Mouse (Mus musculus): ENCODE data around the gene Rapgef5. TPM values are rescaled to one million over a fixed set of nuclear protein-coding genes. Genes with fewer than 3 reads are reported as not detected.

Gene Rapgef5
- polyA plus RNA-seq, 1 experiment from 2014 or later = 52.1 TPM

- no peak for TF ChIP-seq EP300 (IDR thresholded peaks at IDR 0.05)
- TF ChIP-seq CTCF (IDR thresholded peaks at IDR 0.05) = no peak
- Histone ChIP-seq H3K4me3 (ENCODE audit: low read depth, low read length) (no peak overlapping the region), H3K4me1 (ENCODE audit: insufficient read depth, low read depth, low read length) (no peaks in the 10 kb centered on the region), H3K9ac (replicated peaks; ENCODE audit: low read depth) (no peak overlapping the region), H3K9me3 (ENCODE audit: low read length) (no peaks in the 10 kb centered on the region), H3K36me3 (ENCODE audit: insufficient read depth, low read length) (no peaks in the 10 kb centered on the region), H3K27ac (ENCODE audit: low read length) (no peak overlapping the region), H3K27me3 (replicated peaks; ENCODE audit: insufficient read depth, low read length) (no peaks in the 10 kb centered on the region), H3K4me2 (replicated peaks; ENCODE audit: low read depth, low read length) (no peak overlapping the region)
- ATAC-seq = no peak
- WGBS = 64% methylated on average over 4 of the region's 4 CpGs
- no peak for DNase-seq (ENCODE audit: low spot score)
These were observed 29.9 kb upstream of the Rapgef5 start for GRCm38 (mm10) chr12:117486118-117487057.

- DNase-seq (ENCODE audit: low spot score) (no peak), ATAC-seq (no peak; the same call in 1 of the 2 replicates)
- Histone ChIP-seq H3K4me1 (ENCODE audit: insufficient read depth, low read depth, low read length) (0 out of 2 replicates have a peak, but pooled peaks cover 3% of the 10 kb centered on the region), H3K27ac (ENCODE audit: low read length) (no peak overlapping the region), H3K9me3 (ENCODE audit: low read length) (no peaks in the 10 kb centered on the region), H3K27me3 (replicated peaks; ENCODE audit: insufficient read depth, low read length) (no peaks in the 10 kb centered on the region), H3K4me3 (ENCODE audit: low read depth, low read length) (no peak overlapping the region), H3K36me3 (ENCODE audit: insufficient read depth, low read length) (no peaks in the 10 kb centered on the region), H3K4me2 (replicated peaks; ENCODE audit: low read depth, low read length) (no peak overlapping the region), H3K9ac (replicated peaks; ENCODE audit: low read depth) (no peak overlapping the region)
- 45% methylated on average over 3 of the region's 3 CpGs for WGBS
- TF ChIP-seq EP300 (IDR thresholded peaks at IDR 0.05) (no peak), CTCF (IDR thresholded peaks at IDR 0.05) (no peak)
These were observed 19.6 kb upstream of the Rapgef5 start for GRCm38 (mm10) chr12:117496501-117497176.

DNA sequence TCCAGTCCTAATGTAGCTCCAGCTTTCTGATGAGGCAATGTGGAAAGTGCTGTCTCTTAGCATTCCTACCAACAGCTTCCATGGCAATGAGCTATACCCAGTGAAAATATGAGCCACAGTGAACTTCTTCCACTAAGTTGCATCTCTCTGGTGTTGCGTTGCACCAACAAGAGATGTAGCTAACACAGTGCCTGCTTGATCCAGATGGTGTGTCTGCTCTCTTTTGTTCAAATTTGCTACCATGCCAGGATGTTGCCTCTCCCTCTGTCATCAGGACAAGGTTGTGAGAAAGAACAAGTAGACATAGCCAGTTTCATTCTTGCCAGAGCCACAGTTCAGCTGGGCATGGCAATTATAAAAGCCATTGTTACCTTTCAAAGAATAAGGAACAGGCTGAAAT, 18.9 kb upstream of the Rapgef5 start:
- Histone ChIP-seq H3K27ac (ENCODE audit: low read length) (no peak overlapping the region), H3K4me2 (replicated peaks; ENCODE audit: low read depth, low read length) (no peak overlapping the region), H3K4me1 (ENCODE audit: insufficient read depth, low read depth, low read length) (0 out of 2 replicates have a peak, but pooled peaks cover 3% of the 10 kb centered on the region), H3K27me3 (replicated peaks; ENCODE audit: insufficient read depth, low read length) (no peaks in the 10 kb centered on the region), H3K4me3 (ENCODE audit: low read depth, low read length) (no peak overlapping the region), H3K9me3 (ENCODE audit: low read length) (no peaks in the 10 kb centered on the region), H3K9ac (replicated peaks; ENCODE audit: low read depth) (no peak overlapping the region), H3K36me3 (ENCODE audit: insufficient read depth, low read length) (no peaks in the 10 kb centered on the region)
- ATAC-seq = no peak
- WGBS = 91% methylated on average over 1 of the region's 1 CpGs
- no peak for DNase-seq (ENCODE audit: low spot score)
- TF ChIP-seq EP300 (IDR thresholded peaks at IDR 0.05) = no peak
- TF ChIP-seq CTCF (IDR thresholded peaks at IDR 0.05) = no peak

DNA sequence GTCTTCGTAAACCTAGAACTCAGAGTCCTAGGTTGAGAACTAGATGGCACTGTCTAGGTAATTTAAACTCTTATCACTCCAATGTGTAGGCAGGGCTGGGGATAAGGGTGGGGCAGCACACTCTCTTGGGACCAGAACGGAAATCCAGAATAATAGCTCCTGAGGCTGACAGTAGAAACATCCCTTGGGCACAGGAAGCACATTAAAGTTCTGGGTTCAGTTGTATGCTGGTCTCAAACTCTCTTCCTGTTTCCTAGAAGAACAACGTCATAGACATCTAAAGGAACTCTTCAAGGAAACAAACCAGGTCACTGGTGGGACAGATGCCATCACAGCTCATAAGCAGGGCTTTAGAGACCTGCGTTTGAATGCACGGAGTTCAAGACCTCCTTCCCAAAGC, 17.0 kb upstream of the Rapgef5 start:
- Histone ChIP-seq H3K4me3 (ENCODE audit: low read depth, low read length) (no peak overlapping the region), H3K27ac (ENCODE audit: low read length) (peak overlapping the region; percentile 26; the same call in 1 of the 2 replicates), H3K36me3 (ENCODE audit: insufficient read depth, low read length) (no peaks in the 10 kb centered on the region), H3K27me3 (replicated peaks; ENCODE audit: insufficient read depth, low read length) (no peaks in the 10 kb centered on the region), H3K9ac (replicated peaks; ENCODE audit: low read depth) (no peak overlapping the region), H3K4me1 (ENCODE audit: insufficient read depth, low read depth, low read length) (0 out of 2 replicates have a peak, but pooled peaks cover 3% of the 10 kb centered on the region), H3K9me3 (ENCODE audit: low read length) (no peaks in the 10 kb centered on the region), H3K4me2 (replicated peaks; ENCODE audit: low read depth, low read length) (no peak overlapping the region)
- TF ChIP-seq EP300 (IDR thresholded peaks at IDR 0.05) (peak; percentile 98), CTCF (IDR thresholded peaks at IDR 0.05) (peak; percentile 22; the same call in 1 of the 2 replicates)
- DNase-seq (ENCODE audit: low spot score) (peak; percentile 72), ATAC-seq (peak; percentile 86)
- WGBS = 62% methylated on average over 5 of the region's 5 CpGs

- H3K9ac ChIP-seq (replicated peaks; ENCODE audit: low read depth) = no peak overlapping the region
- no peak overlapping the region for H3K27ac ChIP-seq (ENCODE audit: low read length)
- H3K27me3 ChIP-seq (replicated peaks; ENCODE audit: insufficient read depth, low read length) = no peaks in the 10 kb centered on the region
- no peak for TF ChIP-seq CTCF (IDR thresholded peaks at IDR 0.05)
- TF ChIP-seq EP300 (IDR thresholded peaks at IDR 0.05) = 0 out of 2 replicates have a peak, but pooled peaks have one; percentile 28
- WGBS = 34% methylated on average over 4 of the region's 4 CpGs
- ATAC-seq (no peak), DNase-seq (ENCODE audit: low spot score) (peak; percentile 54)
- 0 out of 2 replicates have a peak, but pooled peaks cover 3% of the 10 kb centered on the region for H3K4me1 ChIP-seq (ENCODE audit: insufficient read depth, low read depth, low read length)
- H3K4me3 ChIP-seq (ENCODE audit: low read depth, low read length) = no peak overlapping the region
- H3K4me2 ChIP-seq (replicated peaks; ENCODE audit: low read depth, low read length) = no peak overlapping the region
- no peaks in the 10 kb centered on the region for H3K36me3 ChIP-seq (ENCODE audit: insufficient read depth, low read length)
- H3K9me3 ChIP-seq (ENCODE audit: low read length) = no peaks in the 10 kb centered on the region
These were observed 15.1 kb upstream of the Rapgef5 start for GRCm38 (mm10) chr12:117501180-117501579.

GRCm38 (mm10) chr12:117502834-117503233, 13.4 kb upstream of the Rapgef5 start:
- H3K4me1 ChIP-seq (ENCODE audit: insufficient read depth, low read depth, low read length) = 0 out of 2 replicates have a peak, but pooled peaks cover 3% of the 10 kb centered on the region
- H3K4me3 ChIP-seq (ENCODE audit: low read depth, low read length) = no peak overlapping the region
- no peaks in the 10 kb centered on the region for H3K9me3 ChIP-seq (ENCODE audit: low read length)
- no peak overlapping the region for H3K4me2 ChIP-seq (replicated peaks; ENCODE audit: low read depth, low read length)
- H3K36me3 ChIP-seq (ENCODE audit: insufficient read depth, low read length) = no peaks in the 10 kb centered on the region
- ATAC-seq (no peak), DNase-seq (ENCODE audit: low spot score) (no peak)
- WGBS = 93% methylated on average over 3 of the region's 3 CpGs
- no peaks in the 10 kb centered on the region for H3K27me3 ChIP-seq (replicated peaks; ENCODE audit: insufficient read depth, low read length)
- H3K27ac ChIP-seq (ENCODE audit: low read length) = no peak overlapping the region
- H3K9ac ChIP-seq (replicated peaks; ENCODE audit: low read depth) = no peak overlapping the region
- TF ChIP-seq EP300 (IDR thresholded peaks at IDR 0.05) = no peak
- no peak for TF ChIP-seq CTCF (IDR thresholded peaks at IDR 0.05)

All from lung, postnatal 0 days (tissue).